Mouse (Mus musculus) embryonic facial prominence, embryonic 12.5 days (tissue): Measurements from ENCODE around the gene Acsl3. TPM values are rescaled to one million over a fixed set of nuclear protein-coding genes. Genes with fewer than 3 reads are reported as not detected.

Experiments used
- ATAC-seq: fragments of 200-750 bp; cut with Nextera tagmentation; 2 replicates; pipeline ENCODE4 v1.8.0; 2017; ENCODE audit not compliant: insufficient number of reproducible peaks, insufficient read depth, low FRiP score, low TSS enrichment
- H3K27ac ChIP-seq: fragments of 300-500 bp; sonication (generic); 2 replicates; pipeline ENCODE4 v1.5.1; 2016; ENCODE audit warnings: mild to moderate bottlenecking
- H3K27me3 ChIP-seq: fragments of 300-500 bp; sonication (generic); 2 replicates; pipeline ENCODE4 v1.6.1; 2016; ENCODE audit warnings: mild to moderate bottlenecking, moderate library complexity
- H3K36me3 ChIP-seq: fragments of 300-500 bp; sonication (generic); 2 replicates; pipeline ENCODE4 v1.6.1; 2016; ENCODE audit warnings: mild to moderate bottlenecking
- H3K4me1 ChIP-seq: fragments of 300-500 bp; sonication (generic); 2 replicates; pipeline ENCODE4 v1.6.1; 2016
- H3K4me2 ChIP-seq: fragments of 300-500 bp; sonication (generic); replicated peaks from 2 replicates; pipeline ENCODE4 v1.6.1; 2016; ENCODE audit warnings: mild to moderate bottlenecking, moderate library complexity
- H3K4me3 ChIP-seq: fragments of 300-500 bp; sonication (generic); 2 replicates; pipeline ENCODE4 v1.5.1; 2016; ENCODE audit warnings: mild to moderate bottlenecking
- H3K9ac ChIP-seq: fragments of 300-500 bp; sonication (generic); 2 replicates; pipeline ENCODE4 v1.6.1; 2016; ENCODE audit warnings: mild to moderate bottlenecking, moderate library complexity
- H3K9me3 ChIP-seq: fragments of 300-500 bp; sonication (generic); 2 replicates; pipeline ENCODE4 v1.6.1; 2016; ENCODE audit warnings: mild to moderate bottlenecking, moderate library complexity
- WGBS: fragments of 180-500 bp; shearing (Covaris S2); methylation state at CpG from one replicate; pipeline ENCODE4 v1.1.7; 2016; 5-methylcytosine and 5-hydroxymethylcytosine counted together
- polyA plus RNA-seq: library from polyadenylated mRNA; unstranded; fragments of >200 nt; fragmentation: Nextera tagmentation; extraction: Ambion mirVana; gene quantifications from 2 replicates; pipeline ENCODE4 v1.2.1, GENCODE M21; 2016

Acsl3 gene
- polyA plus RNA-seq, 1 experiment from 2014 or later = 92.0 TPM

DNA sequence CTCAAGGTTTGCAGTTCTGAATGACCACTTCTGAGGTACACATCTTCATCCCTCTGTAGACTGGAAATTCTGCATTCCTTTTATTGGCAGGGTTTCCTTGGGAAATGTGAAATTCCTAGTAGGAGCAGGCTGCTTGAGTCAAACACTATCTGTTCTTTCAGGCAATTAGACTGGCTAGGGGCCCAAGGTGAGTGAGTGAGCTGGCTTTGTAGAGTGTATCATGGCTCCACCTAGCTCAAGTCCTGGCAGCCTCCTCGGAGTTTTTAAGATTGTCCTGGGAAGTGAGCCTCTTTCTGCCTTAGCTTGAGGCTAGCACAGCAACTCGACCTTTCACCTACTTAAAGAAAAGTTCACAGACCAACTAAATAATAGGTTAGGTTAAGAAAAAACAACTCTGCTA is 1.2 kb upstream of the Acsl3 start:
- Histone ChIP-seq H3K9ac (no peak overlapping the region), H3K4me2 (no peak overlapping the region), H3K4me3 (no peak overlapping the region), H3K27ac (peak overlapping the region; percentile 98), H3K4me1 (peaks cover 36% of the 10 kb centered on the region), H3K9me3 (no peaks in the 10 kb centered on the region), H3K27me3 (no peaks in the 10 kb centered on the region), H3K36me3 (no peaks in the 10 kb centered on the region)
- ATAC-seq = no peak
- WGBS = 1% methylated on average over 2 of the region's 2 CpGs

DNA sequence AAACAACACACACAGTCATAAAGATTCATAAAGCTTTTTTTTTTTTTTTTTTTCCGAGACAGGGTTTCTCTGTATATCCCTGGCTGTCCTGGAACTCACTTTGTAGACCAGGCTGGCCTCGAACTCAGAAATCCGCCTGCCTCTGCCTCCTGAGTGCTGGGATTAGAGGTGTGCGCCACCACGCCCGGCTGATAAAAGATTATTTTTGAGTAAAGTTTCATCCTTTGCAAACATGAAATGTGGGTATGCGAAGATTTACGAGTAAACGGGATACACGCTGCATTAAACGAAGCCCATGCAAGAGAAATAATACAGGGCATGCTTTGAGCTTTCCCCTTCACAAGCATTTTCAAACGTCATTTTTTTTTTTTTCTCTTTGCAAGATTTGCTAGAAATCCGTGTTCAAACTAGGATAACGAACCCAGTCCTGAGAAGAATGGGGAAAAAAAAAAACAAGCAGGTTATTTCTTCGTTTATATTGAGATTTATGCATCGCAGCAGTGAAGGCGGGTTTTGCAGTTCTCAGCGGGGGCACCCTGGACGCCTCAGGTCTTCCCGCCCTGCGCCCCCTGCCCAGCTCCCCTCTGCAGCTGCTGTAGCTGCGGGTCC is 500 bp upstream of the Acsl3 start:
- H3K4me2 ChIP-seq = peak overlapping the region; percentile 79
- no peak for ATAC-seq
- peak overlapping the region; percentile 98 for H3K27ac ChIP-seq
- H3K4me1 ChIP-seq = peaks cover 36% of the 10 kb centered on the region
- WGBS = 29% methylated on average over 22 of the region's 22 CpGs
- no peaks in the 10 kb centered on the region for H3K36me3 ChIP-seq
- H3K27me3 ChIP-seq = no peaks in the 10 kb centered on the region
- H3K9ac ChIP-seq = peak overlapping the region; percentile 27; the same call in 1 of the 2 replicates
- H3K4me3 ChIP-seq = peak overlapping the region; percentile 98
- H3K9me3 ChIP-seq = no peaks in the 10 kb centered on the region

DNA sequence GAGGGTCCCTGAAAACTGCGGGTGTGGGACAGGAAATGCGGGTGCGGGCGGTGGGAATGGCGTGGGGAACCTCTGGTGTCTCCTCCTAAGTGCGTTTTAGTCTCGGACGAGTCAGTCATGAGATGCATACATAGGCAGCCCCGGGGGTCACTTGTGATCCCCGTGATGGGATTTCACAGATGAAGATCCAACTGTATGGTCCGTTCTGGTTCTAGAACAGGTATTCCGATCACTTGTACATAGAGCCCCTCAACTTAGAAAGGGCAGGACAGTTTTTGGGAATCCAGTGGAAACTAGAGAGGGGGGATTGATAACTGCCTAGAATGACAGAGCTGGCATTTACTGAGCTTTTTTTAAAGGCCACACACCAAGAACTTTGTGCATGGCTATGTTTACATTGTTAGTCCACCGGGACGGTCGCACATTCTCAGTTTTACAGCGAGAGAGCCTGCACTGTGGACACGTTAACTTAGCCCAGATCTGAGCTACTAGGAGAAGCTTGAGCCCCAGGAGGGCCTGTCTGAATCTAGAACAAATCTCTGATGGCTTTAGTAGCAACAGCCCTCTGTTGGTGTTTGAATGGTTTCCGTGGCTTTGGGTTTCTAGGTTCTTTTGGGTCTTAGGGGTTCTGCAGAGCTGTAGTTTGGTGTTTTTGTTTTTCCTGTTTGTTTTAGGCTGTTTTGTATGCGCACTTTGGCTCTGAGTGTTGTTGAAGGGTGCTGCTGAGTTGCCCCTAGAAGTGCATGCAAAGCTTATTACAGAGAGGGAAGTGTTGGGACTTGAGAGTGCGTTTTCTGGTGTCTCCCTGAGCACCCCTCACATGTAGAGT is 1.0 kb downstream of the Acsl3 start:
- Histone ChIP-seq H3K36me3 (no peaks in the 10 kb centered on the region), H3K9me3 (no peaks in the 10 kb centered on the region), H3K4me2 (peak overlapping the region; percentile 79), H3K9ac (peak overlapping the region; percentile 98), H3K27ac (peak overlapping the region; percentile 98), H3K27me3 (no peaks in the 10 kb centered on the region), H3K4me3 (peak overlapping the region; percentile 98), H3K4me1 (peaks cover 36% of the 10 kb centered on the region)
- WGBS = 2% methylated on average over 20 of the region's 20 CpGs
- ATAC-seq = no peak

DNA sequence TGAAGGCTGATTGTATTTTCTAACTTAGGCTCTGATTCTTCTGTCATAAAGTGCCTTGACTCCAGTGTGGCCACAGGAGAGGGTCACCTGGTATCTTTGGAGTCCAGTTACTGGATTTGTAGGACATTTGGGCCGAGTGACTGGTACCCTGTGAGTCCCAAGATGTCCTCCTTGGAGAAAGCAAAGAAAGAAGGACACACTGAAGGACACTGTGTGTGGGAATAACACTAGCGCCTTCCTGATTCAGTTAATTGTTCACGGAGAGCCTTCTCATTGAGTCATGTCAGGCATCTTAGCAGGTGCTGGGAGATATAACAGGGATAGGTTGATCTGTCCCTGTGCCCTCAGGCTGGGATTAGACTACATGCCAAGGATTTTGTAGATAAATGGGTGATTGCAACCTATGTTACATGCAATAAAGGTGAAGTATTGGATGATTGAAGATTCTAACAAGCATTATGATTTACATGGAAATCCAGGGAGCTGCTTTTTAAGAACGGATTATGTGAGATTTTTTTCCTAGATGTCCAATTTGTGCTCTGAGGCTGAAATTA is 1.7 kb downstream of the Acsl3 start:
- Histone ChIP-seq H3K4me3 (peak overlapping the region; percentile 98), H3K9me3 (no peaks in the 10 kb centered on the region), H3K9ac (peak overlapping the region; percentile 98), H3K36me3 (peaks cover 6% of the 10 kb centered on the region), H3K4me1 (peaks cover 36% of the 10 kb centered on the region), H3K27me3 (no peaks in the 10 kb centered on the region), H3K27ac (no peak overlapping the region), H3K4me2 (peak overlapping the region; percentile 79)
- no peak for ATAC-seq
- 41% methylated on average over 4 of the region's 4 CpGs for WGBS

DNA sequence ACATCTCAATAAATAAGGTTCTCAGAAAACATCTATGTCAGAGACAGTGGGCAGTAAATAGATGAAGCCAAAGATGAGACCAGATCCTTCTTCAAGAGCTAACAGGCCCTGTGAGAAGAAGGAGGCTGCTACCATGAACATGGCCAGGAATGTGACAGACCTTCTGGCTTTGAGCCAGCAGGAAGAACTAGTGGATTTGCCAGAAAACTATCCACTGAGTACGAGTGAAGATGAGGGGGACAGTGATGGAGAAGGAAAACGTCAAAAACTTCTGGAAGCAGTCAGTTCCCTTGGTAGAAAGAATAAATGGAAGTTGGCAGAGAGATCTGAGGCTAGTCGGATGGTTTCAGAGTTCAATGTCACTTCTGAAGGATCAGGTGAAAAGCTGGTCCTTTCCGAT is 6.7 kb downstream of the Acsl3 start:
- no peak overlapping the region for H3K4me3 ChIP-seq
- no peak overlapping the region for H3K4me2 ChIP-seq
- no peak overlapping the region for H3K27ac ChIP-seq
- H3K4me1 ChIP-seq = peaks cover 17% of the 10 kb centered on the region
- 83% methylated on average over 4 of the region's 4 CpGs for WGBS
- no peaks in the 10 kb centered on the region for H3K27me3 ChIP-seq
- H3K9ac ChIP-seq = no peak overlapping the region
- peaks cover 42% of the 10 kb centered on the region for H3K36me3 ChIP-seq
- no peaks in the 10 kb centered on the region for H3K9me3 ChIP-seq
- no peak for ATAC-seq

DNA sequence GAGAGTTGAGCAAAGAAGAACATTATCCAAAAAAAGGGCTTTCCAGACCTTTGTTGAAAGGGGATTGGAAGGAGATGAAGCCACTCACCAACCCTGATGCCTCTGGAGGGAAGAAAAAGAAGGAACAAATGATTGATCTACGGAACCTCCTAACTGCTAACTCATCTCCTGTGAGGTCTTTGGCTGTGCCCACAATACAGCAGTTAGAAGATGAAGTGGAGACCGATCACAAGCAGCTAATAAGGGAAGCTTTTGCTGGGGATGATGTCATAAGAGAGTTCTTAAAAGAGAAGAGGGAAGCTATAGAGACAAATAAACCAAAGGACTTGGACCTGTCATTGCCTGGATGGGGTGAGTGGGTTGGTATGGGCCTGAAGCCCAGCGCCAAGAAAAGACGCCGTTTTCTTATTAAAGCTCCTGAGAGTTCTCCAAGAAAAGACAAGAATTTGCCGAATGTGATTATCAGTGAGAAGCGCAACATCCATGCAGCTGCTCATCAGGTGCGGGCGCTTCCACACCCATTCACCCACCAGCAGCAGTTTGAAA is 8.4 kb downstream of the Acsl3 start:
- no peak overlapping the region for H3K27ac ChIP-seq
- no peaks in the 10 kb centered on the region for H3K27me3 ChIP-seq
- no peak for ATAC-seq
- WGBS = 95% methylated on average over 9 of the region's 9 CpGs
- H3K4me2 ChIP-seq = no peak overlapping the region
- H3K9ac ChIP-seq = no peak overlapping the region
- H3K36me3 ChIP-seq = peaks cover 42% of the 10 kb centered on the region
- no peak overlapping the region for H3K4me3 ChIP-seq
- no peaks in the 10 kb centered on the region for H3K9me3 ChIP-seq
- H3K4me1 ChIP-seq = peaks cover 2% of the 10 kb centered on the region; the same call in 1 of the 2 replicates

DNA sequence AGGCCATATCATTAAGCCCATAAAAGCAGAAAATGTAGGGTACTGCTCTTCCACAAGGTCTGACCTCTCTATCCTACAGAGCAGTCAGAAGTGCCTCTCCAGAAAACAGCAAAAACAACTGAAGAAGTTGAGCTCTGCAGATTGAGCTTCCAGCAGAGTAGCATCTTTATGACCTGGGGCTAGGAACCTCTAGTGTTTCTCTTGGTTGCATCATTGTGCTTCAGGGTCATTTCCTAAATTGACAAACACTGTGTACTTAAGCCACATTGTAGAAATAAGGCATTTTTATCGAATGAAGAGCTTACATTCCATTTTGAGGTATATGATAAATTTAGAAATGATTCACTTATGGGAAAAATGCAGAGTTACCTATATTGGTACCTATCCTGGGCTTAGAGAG is 9.0 kb downstream of the Acsl3 start:
- 94% methylated on average over 1 of the region's 1 CpGs for WGBS
- no peak for ATAC-seq

DNA sequence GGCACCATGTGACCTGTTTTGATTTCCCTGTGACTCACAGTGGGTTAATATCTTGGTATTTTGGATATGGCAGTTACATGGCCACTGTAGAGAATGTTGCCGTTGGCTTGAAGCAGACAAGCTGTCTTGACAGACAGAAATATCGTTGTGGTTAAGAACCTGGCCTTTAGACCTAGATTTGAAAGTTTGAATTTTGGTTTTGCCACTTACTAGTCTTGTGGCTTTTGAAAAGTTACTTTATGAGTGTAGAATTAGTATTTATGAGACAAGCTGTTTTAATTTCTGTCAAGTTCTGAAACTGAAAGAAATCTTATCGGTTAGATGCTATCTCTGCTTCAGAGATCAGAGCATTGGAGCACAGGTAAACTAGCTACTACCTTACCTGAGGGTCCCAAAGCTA is 24.7 kb downstream of the Acsl3 start:
- 90% methylated on average over 3 of the region's 3 CpGs for whole genome bisulfite sequencing

More for the DNA sequence above, 9.0 kb downstream of the Acsl3 start:
- peaks cover 42% of the 10 kb centered on the region for H3K36me3 ChIP-seq
- H3K27me3 ChIP-seq = no peaks in the 10 kb centered on the region
- H3K27ac ChIP-seq = no peak overlapping the region
- H3K9me3 ChIP-seq = no peaks in the 10 kb centered on the region
- H3K4me3 ChIP-seq = no peak overlapping the region
- no peak overlapping the region for H3K9ac ChIP-seq
- no peak overlapping the region for H3K4me2 ChIP-seq
- no peaks in the 10 kb centered on the region for H3K4me1 ChIP-seq

DNA sequence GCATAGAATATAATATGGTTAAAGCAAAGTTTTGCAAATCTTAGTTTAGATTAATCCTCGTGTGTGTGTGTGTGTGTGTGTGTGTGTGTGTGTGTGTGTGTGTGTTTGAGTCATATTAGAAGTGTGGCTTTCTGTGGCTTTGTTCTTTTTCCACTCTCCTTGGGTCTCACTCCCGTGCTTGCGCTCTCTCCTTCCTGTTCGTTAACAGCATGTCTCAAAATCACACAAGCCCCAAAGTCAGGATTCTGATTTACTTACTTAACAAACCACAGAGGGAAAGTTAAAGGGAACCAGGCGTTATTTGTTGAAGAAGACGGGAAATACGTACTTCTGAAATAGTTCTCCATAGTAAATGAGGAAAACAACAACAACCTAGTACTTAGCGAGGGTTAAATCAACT is 26.5 kb downstream of the Acsl3 start:
- H3K36me3 ChIP-seq = peaks cover 13% of the 10 kb centered on the region; the same call in 1 of the 2 replicates

More for the DNA sequence above, 24.7 kb downstream of the Acsl3 start:
- Histone ChIP-seq H3K4me1 (no peaks in the 10 kb centered on the region), H3K27ac (no peak overlapping the region), H3K36me3 (0 out of 2 replicates have a peak, but pooled peaks cover 6% of the 10 kb centered on the region), H3K9ac (no peak overlapping the region), H3K27me3 (no peaks in the 10 kb centered on the region), H3K4me2 (no peak overlapping the region), H3K9me3 (no peaks in the 10 kb centered on the region), H3K4me3 (no peak overlapping the region)
- no peak for ATAC-seq

DNA sequence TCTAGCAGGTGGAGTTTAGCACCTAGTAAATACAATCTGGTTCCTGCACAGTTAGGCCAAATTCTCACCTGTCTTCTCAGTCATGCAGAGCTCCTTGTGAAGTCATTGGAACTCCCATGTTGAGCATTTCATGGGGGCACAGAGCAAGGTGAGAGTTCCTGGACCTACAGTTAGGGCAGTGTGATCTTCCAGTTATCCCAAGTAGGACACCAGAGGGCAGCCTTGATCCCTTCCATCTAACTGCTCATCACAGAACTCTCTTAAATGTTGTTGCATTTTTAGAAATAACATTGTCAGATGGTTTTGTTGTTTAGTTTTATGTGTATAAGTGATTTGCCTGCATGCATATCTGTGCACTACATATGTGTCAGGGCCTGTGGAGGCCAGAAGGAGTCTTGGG is 29.2 kb downstream of the Acsl3 start:
- Histone ChIP-seq H3K4me2 (no peak overlapping the region), H3K36me3 (peaks cover 24% of the 10 kb centered on the region)
- ATAC-seq = no peak

More for the DNA sequence above, 26.5 kb downstream of the Acsl3 start:
- WGBS = 84% methylated on average over 8 of the region's 8 CpGs
- Histone ChIP-seq H3K27ac (no peak overlapping the region), H3K9me3 (no peaks in the 10 kb centered on the region), H3K4me2 (no peak overlapping the region), H3K27me3 (no peaks in the 10 kb centered on the region), H3K9ac (no peak overlapping the region), H3K4me1 (no peaks in the 10 kb centered on the region), H3K4me3 (no peak overlapping the region)
- no peak for ATAC-seq

DNA sequence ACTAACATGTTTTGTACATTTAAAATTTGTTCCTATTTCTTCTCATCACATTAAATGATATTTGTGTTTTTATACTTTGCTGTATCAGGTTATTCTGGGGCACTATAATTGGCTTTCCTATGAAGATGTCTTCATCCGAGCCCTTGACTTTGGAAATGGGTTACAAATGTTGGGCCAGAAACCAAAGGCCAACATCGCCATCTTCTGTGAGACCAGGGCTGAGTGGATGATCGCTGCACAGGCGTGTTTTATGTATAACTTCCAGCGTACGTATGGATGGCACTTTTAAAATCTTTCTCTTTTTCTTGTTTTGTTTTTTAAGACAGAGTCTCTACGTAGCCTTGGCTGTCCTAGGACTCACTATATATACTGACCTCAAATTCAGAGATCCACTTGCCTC is 30.5 kb downstream of the Acsl3 start:
- ATAC-seq = no peak
- no peak overlapping the region for H3K4me3 ChIP-seq
- H3K4me1 ChIP-seq = no peaks in the 10 kb centered on the region
- no peaks in the 10 kb centered on the region for H3K9me3 ChIP-seq
- H3K4me2 ChIP-seq = no peak overlapping the region
- peaks cover 31% of the 10 kb centered on the region for H3K36me3 ChIP-seq
- H3K9ac ChIP-seq = no peak overlapping the region
- H3K27me3 ChIP-seq = no peaks in the 10 kb centered on the region
- 88% methylated on average over 7 of the region's 7 CpGs for WGBS
- H3K27ac ChIP-seq = no peak overlapping the region

More for the DNA sequence above, 29.2 kb downstream of the Acsl3 start:
- H3K9ac ChIP-seq = no peak overlapping the region
- no peak overlapping the region for H3K27ac ChIP-seq
- H3K27me3 ChIP-seq = no peaks in the 10 kb centered on the region
- no peaks in the 10 kb centered on the region for H3K4me1 ChIP-seq
- no peak overlapping the region for H3K4me3 ChIP-seq
- no peaks in the 10 kb centered on the region for H3K9me3 ChIP-seq
